Mouse (Mus musculus) heart, adult 2 months (tissue): ENCODE results near the gene Chn2.

ENCODE experiments used
- CTCF ChIP-seq: fragments of 200-600 bp; IDR thresholded peaks from 2 replicates; pipeline ENCODE4 v1.8.1; 2022; ENCODE audit warnings: antibody characterized with exemption, mild to moderate bottlenecking, moderate library complexity
- EP300 ChIP-seq: fragments of 200-500 bp; IDR thresholded peaks from 2 replicates; pipeline ENCODE4 v1.6.1; 2011; ENCODE audit warnings: low read depth, low read length, control low read depth; ENCODE audit not compliant: insufficient read depth

- TF ChIP-seq CTCF (no peak), EP300 (no peak)
These were observed 43.2 kb downstream of the Chn2 start for GRCm38 (mm10) chr6:54082576-54082975.
